Mouse (Mus musculus): ENCODE results near the gene Scrg1. TPM values are rescaled to one million over a fixed set of nuclear protein-coding genes. Genes with fewer than 3 reads are reported as not detected.

Scrg1 gene
- polyA plus RNA-seq, 1 experiment from 2014 or later, result 24.4 TPM

DNA sequence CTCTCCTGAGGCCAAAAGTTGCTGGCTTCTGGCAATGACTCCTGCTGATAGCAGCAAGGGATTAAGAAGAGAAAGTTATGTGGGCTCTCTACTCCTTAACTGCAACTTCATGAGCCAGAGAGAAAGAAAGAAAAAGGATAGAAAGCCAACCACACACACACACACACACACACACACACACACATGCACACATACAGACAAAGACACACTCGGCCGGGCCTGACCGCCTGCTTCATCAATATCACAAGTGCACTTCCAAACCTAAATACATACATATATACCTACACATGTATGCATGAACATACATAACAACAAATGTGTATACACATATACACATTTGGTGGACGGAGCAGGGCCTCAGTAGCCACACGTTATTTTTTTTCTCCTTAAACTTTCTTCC is 15.1 kb downstream of the Scrg1 start:
- no peak for ATAC-seq
- Histone ChIP-seq H3K4me1 (ENCODE audit: control insufficient read depth, insufficient read depth, low read depth, low read length) (no peaks in the 10 kb centered on the region), H3K36me3 (ENCODE audit: control insufficient read depth, insufficient read depth, low read length) (no peaks in the 10 kb centered on the region), H3K9ac (ENCODE audit: low read depth, low read length) (no peak overlapping the region), H3K27ac (ENCODE audit: low read depth, low read length) (no peak overlapping the region), H3K4me2 (ENCODE audit: low read length) (no peak overlapping the region), H3K4me3 (ENCODE audit: low read length) (no peak overlapping the region), H3K27me3 (replicated peaks; ENCODE audit: control insufficient read depth, insufficient read depth, low read length) (no peaks in the 10 kb centered on the region), H3K9me3 (ENCODE audit: control insufficient read depth, low read length) (no peaks in the 10 kb centered on the region)
- WGBS, result 90% methylated on average over 5 of the region's 5 CpGs

DNA sequence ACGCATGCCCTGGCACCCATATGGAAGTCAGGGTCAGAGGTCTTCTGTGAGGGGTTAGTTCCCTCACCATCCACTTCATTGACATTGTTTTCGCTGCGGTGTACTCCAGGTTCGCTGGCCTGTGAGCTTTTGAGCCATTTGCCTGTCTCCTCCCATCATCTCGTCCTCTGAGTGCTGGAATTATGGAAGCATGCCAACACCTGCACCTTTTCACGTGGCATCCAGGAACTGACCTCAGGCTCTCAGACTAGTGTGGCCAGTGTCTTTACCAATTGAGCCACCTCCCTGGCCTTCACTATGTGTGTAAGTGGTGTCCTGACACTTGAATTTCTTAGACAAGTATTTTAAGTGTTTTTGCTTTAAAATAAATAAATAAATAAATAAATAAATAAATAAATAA is 18.0 kb downstream of the Scrg1 start:
- no peak for ATAC-seq
- no peaks in the 10 kb centered on the region for H3K36me3 ChIP-seq (ENCODE audit: control insufficient read depth, insufficient read depth, low read length)
- WGBS, result 85% methylated on average over 6 of the region's 6 CpGs

GRCm38 (mm10) chr8:57478406-57478805 is 22.7 kb downstream of the Scrg1 start:
- H3K27ac ChIP-seq (ENCODE audit: low read depth, low read length), result no peak overlapping the region
- H3K27me3 ChIP-seq (replicated peaks; ENCODE audit: control insufficient read depth, insufficient read depth, low read length), result no peaks in the 10 kb centered on the region
- no peak overlapping the region for H3K4me2 ChIP-seq (ENCODE audit: low read length)
- no peaks in the 10 kb centered on the region for H3K4me1 ChIP-seq (ENCODE audit: control insufficient read depth, insufficient read depth, low read depth, low read length)
- 76% methylated on average over 3 of the region's 3 CpGs for WGBS
- no peak overlapping the region for H3K9ac ChIP-seq (ENCODE audit: low read depth, low read length)
- ATAC-seq, result no peak
- no peak overlapping the region for H3K4me3 ChIP-seq (ENCODE audit: low read length)
- no peaks in the 10 kb centered on the region for H3K9me3 ChIP-seq (ENCODE audit: control insufficient read depth, low read length)
- peaks cover 5% of the 10 kb centered on the region; the same call in 1 of the 2 replicates for H3K36me3 ChIP-seq (ENCODE audit: control insufficient read depth, insufficient read depth, low read length)

More for the DNA sequence above, 18.0 kb downstream of the Scrg1 start:
- no peak overlapping the region for H3K4me3 ChIP-seq (ENCODE audit: low read length)
- no peaks in the 10 kb centered on the region for H3K9me3 ChIP-seq (ENCODE audit: control insufficient read depth, low read length)
- no peak overlapping the region for H3K9ac ChIP-seq (ENCODE audit: low read depth, low read length)
- no peaks in the 10 kb centered on the region for H3K4me1 ChIP-seq (ENCODE audit: control insufficient read depth, insufficient read depth, low read depth, low read length)
- no peak overlapping the region for H3K27ac ChIP-seq (ENCODE audit: low read depth, low read length)
- no peaks in the 10 kb centered on the region for H3K27me3 ChIP-seq (replicated peaks; ENCODE audit: control insufficient read depth, insufficient read depth, low read length)
- H3K4me2 ChIP-seq (ENCODE audit: low read length), result no peak overlapping the region

DNA sequence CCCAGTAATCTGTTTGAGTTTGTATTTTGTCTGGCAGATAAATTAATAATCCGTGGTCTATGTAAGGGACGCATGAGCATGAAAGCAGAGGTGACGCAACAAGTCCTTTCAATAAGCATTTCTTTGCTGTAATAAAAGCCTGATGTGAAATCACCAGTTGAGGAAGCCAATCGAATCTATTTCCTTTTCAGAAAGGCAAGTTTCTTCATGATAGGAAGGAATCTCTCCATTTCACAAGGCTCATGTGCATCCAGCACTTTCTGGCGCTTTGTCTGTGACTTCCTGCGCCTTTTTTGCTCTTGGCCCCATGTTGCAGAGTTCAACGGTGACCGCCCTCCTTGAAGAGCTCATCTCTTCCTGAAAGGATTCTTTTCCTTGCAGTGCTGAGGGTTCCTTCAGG is 24.0 kb downstream of the Scrg1 start:
- peaks cover 5% of the 10 kb centered on the region; the same call in 1 of the 2 replicates for H3K36me3 ChIP-seq (ENCODE audit: control insufficient read depth, insufficient read depth, low read length)
- no peaks in the 10 kb centered on the region for H3K27me3 ChIP-seq (replicated peaks; ENCODE audit: control insufficient read depth, insufficient read depth, low read length)
- no peak overlapping the region for H3K9ac ChIP-seq (ENCODE audit: low read depth, low read length)
- H3K4me2 ChIP-seq (ENCODE audit: low read length), result no peak overlapping the region
- WGBS, result 94% methylated on average over 8 of the region's 8 CpGs
- no peak overlapping the region for H3K27ac ChIP-seq (ENCODE audit: low read depth, low read length)
- H3K4me3 ChIP-seq (ENCODE audit: low read length), result no peak overlapping the region
- H3K9me3 ChIP-seq (ENCODE audit: control insufficient read depth, low read length), result no peaks in the 10 kb centered on the region
- H3K4me1 ChIP-seq (ENCODE audit: control insufficient read depth, insufficient read depth, low read depth, low read length), result no peaks in the 10 kb centered on the region
- no peak for ATAC-seq

DNA sequence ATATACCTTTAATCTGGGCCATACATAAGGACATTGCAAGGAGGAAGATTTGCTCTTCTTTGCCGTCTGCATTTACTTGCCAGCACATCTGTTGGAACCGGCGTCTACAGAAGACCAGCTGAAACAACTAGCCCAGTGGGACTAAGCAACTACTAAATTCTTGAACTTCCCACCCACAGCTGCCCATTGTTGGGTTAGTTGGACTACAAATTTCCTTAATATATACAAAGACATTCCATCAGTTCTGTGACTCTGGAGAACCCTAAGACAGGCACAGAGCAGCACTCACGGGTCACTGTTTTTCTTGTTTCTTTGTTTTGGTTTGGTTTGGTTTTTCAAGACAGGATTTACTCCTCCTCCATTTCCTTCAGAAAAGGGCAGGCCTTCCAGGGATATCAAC is 24.9 kb downstream of the Scrg1 start:
- Histone ChIP-seq H3K9me3 (ENCODE audit: control insufficient read depth, low read length) (no peaks in the 10 kb centered on the region), H3K27ac (ENCODE audit: low read depth, low read length) (no peak overlapping the region), H3K36me3 (ENCODE audit: control insufficient read depth, insufficient read depth, low read length) (peaks cover 5% of the 10 kb centered on the region; the same call in 1 of the 2 replicates), H3K4me2 (ENCODE audit: low read length) (no peak overlapping the region), H3K9ac (ENCODE audit: low read depth, low read length) (no peak overlapping the region), H3K4me1 (ENCODE audit: control insufficient read depth, insufficient read depth, low read depth, low read length) (peaks cover 4% of the 10 kb centered on the region), H3K4me3 (ENCODE audit: low read length) (no peak overlapping the region), H3K27me3 (replicated peaks; ENCODE audit: control insufficient read depth, insufficient read depth, low read length) (no peaks in the 10 kb centered on the region)
- ATAC-seq, result no peak
- 84% methylated on average over 4 of the region's 4 CpGs for WGBS

GRCm38 (mm10) chr8:57486491-57487440 is 31.0 kb downstream of the Scrg1 start:
- Histone ChIP-seq H3K4me3 (ENCODE audit: low read length) (peak overlapping the region; percentile 96), H3K9ac (ENCODE audit: low read depth, low read length) (peak overlapping the region; percentile 87), H3K4me1 (ENCODE audit: control insufficient read depth, insufficient read depth, low read depth, low read length) (peaks cover 6% of the 10 kb centered on the region), H3K36me3 (ENCODE audit: control insufficient read depth, insufficient read depth, low read length) (peaks cover 3% of the 10 kb centered on the region; the same call in 1 of the 2 replicates), H3K9me3 (ENCODE audit: control insufficient read depth, low read length) (no peaks in the 10 kb centered on the region), H3K4me2 (ENCODE audit: low read length) (peak overlapping the region; percentile 81), H3K27ac (ENCODE audit: low read depth, low read length) (peak overlapping the region; percentile 96), H3K27me3 (replicated peaks; ENCODE audit: control insufficient read depth, insufficient read depth, low read length) (no peaks in the 10 kb centered on the region)
- WGBS, result under 1% methylated on average over 53 of the region's 54 CpGs
- ATAC-seq, result peak; percentile 63

DNA sequence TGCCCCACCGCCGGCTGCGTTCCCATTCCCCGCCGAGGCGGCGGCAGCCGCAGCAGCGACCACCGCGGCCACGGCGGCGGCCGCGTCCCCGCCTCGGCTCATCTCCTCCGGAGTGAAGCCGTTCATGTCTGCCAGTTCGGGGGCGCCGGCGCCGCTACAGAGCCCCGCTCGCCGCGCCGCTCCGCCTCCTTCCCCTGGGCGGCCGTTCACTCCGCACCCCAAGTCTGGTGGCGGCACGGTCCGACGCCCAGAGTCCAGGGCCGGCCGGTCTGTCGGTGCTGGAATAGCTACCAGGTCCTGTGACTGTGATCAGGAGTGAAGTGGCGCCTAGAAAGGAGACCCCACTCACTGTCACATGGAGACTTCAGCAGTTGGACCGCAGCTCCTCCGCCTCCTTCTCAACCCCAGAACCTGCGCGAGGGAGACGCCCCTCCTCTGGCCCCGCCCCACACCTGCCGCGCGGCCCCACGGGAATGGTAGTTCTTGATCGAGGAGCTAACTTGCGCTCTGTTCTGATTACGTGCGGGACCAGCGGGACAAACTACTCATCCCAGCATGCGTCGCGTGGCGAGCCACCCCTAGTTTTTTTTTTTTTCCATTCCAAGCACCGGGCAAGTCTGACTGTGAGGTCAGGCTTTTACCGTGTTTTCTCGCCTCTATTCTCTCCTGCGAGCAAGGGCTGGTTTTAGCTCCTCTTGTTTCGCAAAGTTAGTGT is 31.9 kb downstream of the Scrg1 start, which contains the start of gene Sap30:
Gene Sap30, minus strand, starts transcription at position 420 of the 715 bp plus-strand sequence.
- peak; percentile 97 for ATAC-seq
- H3K27ac ChIP-seq (ENCODE audit: low read depth, low read length), result peak within 1 kb of the TSS; percentile 96
- H3K9me3 ChIP-seq (ENCODE audit: control insufficient read depth, low read length), result no peaks in the 10 kb centered on the region
- H3K9ac ChIP-seq (ENCODE audit: low read depth, low read length), result peak within 1 kb of the TSS; percentile 87
- H3K4me2 ChIP-seq (ENCODE audit: low read length), result peak within 1 kb of the TSS; percentile 81
- no peaks in the 10 kb centered on the region for H3K36me3 ChIP-seq (ENCODE audit: control insufficient read depth, insufficient read depth, low read length)
- H3K4me3 ChIP-seq (ENCODE audit: low read length), result peak within 1 kb of the TSS; percentile 96
- no peaks in the 10 kb centered on the region for H3K27me3 ChIP-seq (replicated peaks; ENCODE audit: control insufficient read depth, insufficient read depth, low read length)
- WGBS, result under 1% methylated on average over 61 of the region's 66 CpGs
- peaks cover 6% of the 10 kb centered on the region for H3K4me1 ChIP-seq (ENCODE audit: control insufficient read depth, insufficient read depth, low read depth, low read length)

DNA sequence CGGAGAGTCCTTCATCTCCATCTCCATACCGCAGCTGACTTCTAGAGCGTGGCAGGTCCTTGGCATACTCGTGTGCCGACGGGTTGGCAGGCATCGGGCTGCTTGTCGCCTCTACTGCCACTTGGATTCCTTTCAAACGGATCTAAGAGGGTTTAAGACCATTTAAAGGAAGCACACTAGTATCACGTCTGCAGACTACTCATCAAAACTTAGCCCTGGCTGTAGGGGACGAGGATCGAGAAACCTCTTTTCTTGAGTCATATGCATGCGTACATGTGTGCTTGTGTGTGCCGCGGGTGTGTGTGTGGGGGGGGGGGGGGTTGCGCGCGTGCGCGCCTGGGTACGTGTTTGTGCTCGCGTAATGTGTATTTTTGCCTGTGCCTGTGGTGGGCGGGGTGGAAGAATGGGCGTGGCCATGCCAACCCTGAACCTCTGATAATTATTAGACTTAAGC is 32.6 kb downstream of the Scrg1 start:
- Histone ChIP-seq H3K9ac (ENCODE audit: low read depth, low read length) (peak overlapping the region; percentile 65), H3K4me3 (ENCODE audit: low read length) (peak overlapping the region; percentile 96), H3K27ac (ENCODE audit: low read depth, low read length) (peak overlapping the region; percentile 96), H3K4me2 (ENCODE audit: low read length) (peak overlapping the region; percentile 81), H3K4me1 (ENCODE audit: control insufficient read depth, insufficient read depth, low read depth, low read length) (peaks cover 6% of the 10 kb centered on the region), H3K36me3 (ENCODE audit: control insufficient read depth, insufficient read depth, low read length) (no peaks in the 10 kb centered on the region), H3K27me3 (replicated peaks; ENCODE audit: control insufficient read depth, insufficient read depth, low read length) (no peaks in the 10 kb centered on the region), H3K9me3 (ENCODE audit: control insufficient read depth, low read length) (no peaks in the 10 kb centered on the region)
- ATAC-seq, result peak; percentile 40
- under 1% methylated on average over 25 of the region's 25 CpGs for WGBS

GRCm38 (mm10) chr8:57489366-57489765 is 33.6 kb downstream of the Scrg1 start:
- no peaks in the 10 kb centered on the region for H3K36me3 ChIP-seq (ENCODE audit: control insufficient read depth, insufficient read depth, low read length)
- no peak overlapping the region for H3K9ac ChIP-seq (ENCODE audit: low read depth, low read length)
- H3K27me3 ChIP-seq (replicated peaks; ENCODE audit: control insufficient read depth, insufficient read depth, low read length), result no peaks in the 10 kb centered on the region
- H3K4me2 ChIP-seq (ENCODE audit: low read length), result no peak overlapping the region
- 100% methylated on average over 1 of the region's 1 CpGs for WGBS
- no peak overlapping the region for H3K27ac ChIP-seq (ENCODE audit: low read depth, low read length)
- peaks cover 6% of the 10 kb centered on the region for H3K4me1 ChIP-seq (ENCODE audit: control insufficient read depth, insufficient read depth, low read depth, low read length)
- no peaks in the 10 kb centered on the region for H3K9me3 ChIP-seq (ENCODE audit: control insufficient read depth, low read length)
- H3K4me3 ChIP-seq (ENCODE audit: low read length), result no peak overlapping the region
- ATAC-seq, result no peak
